Mouse (Mus musculus): Measurements from ENCODE around the gene Med22.

GRCm38 (mm10) chr2:26919684-26920083 lies 9.2 kb upstream of the Med22 start:
- TF ChIP-seq CTCF (IDR thresholded peaks at IDR 0.05) (no peak), EP300 (IDR thresholded peaks at IDR 0.05) (no peak)

Data from lung, postnatal 0 days (tissue).